Mouse (Mus musculus): ENCODE data around the gene Mmp15.

Mmp15 gene

GRCm38 (mm10) chr8:95352151-95352870 is at the start of gene Mmp15:
Gene Mmp15 (plus strand): TSS chr8:95352268.
- peak; percentile 38 to 65 for DNase-seq

- no peak for DNase-seq
These were observed 49.7 kb upstream of the Mmp15 start for GRCm38 (mm10) chr8:95302410-95302809.

GRCm38 (mm10) chr8:95305526-95305925 is 46.5 kb upstream of the Mmp15 start:
- DNase-seq = no peak

GRCm38 (mm10) chr8:95306431-95306830 is 45.6 kb upstream of the Mmp15 start, which contains the start of gene Cngb1:
Gene Cngb1 (minus strand): TSS chr8:95306585.
- no peak for DNase-seq

- no peak for DNase-seq
These were observed 41.6 kb upstream of the Mmp15 start, which contains the start of gene Tepp for GRCm38 (mm10) chr8:95310342-95310970. Gene Tepp (plus strand): TSS chr8:95310566.

GRCm38 (mm10) chr8:95312836-95313235 is 39.2 kb upstream of the Mmp15 start:
- DNase-seq = no peak

GRCm38 (mm10) chr8:95313857-95314256 is 38.2 kb upstream of the Mmp15 start:
- DNase-seq = no peak

- DNase-seq = no peak
These were observed 37.4 kb upstream of the Mmp15 start for GRCm38 (mm10) chr8:95314707-95315106.

GRCm38 (mm10) chr8:95315350-95315749 is 36.7 kb upstream of the Mmp15 start:
- no peak for DNase-seq

- DNase-seq = peak; percentile 56 to 64
These were observed 31.6 kb upstream of the Mmp15 start for GRCm38 (mm10) chr8:95320224-95321139.

GRCm38 (mm10) chr8:95323201-95323600 is 28.9 kb upstream of the Mmp15 start:
- no peak for DNase-seq

- no peak for DNase-seq
These were observed 27.4 kb upstream of the Mmp15 start for GRCm38 (mm10) chr8:95324646-95325045.

- no peak for DNase-seq
These were observed 25.2 kb upstream of the Mmp15 start for GRCm38 (mm10) chr8:95326822-95327221.

GRCm38 (mm10) chr8:95327866-95328465 is 24.1 kb upstream of the Mmp15 start:
- no peak for DNase-seq

GRCm38 (mm10) chr8:95330367-95330766 is 21.7 kb upstream of the Mmp15 start:
- no peak for DNase-seq

- DNase-seq = no peak
These were observed 20.8 kb upstream of the Mmp15 start for GRCm38 (mm10) chr8:95331156-95331719.

GRCm38 (mm10) chr8:95331720-95332436 is 20.2 kb upstream of the Mmp15 start, which contains the start of the genes Zfp319 and Usb1:
Gene Zfp319 (minus strand): TSS chr8:95331950.
Gene Usb1 (plus strand): TSS chr8:95332284.
- DNase-seq = peak; percentile 89 to 97

GRCm38 (mm10) chr8:95332437-95333199 is 19.4 kb upstream of the Mmp15 start:
- no peak for DNase-seq

GRCm38 (mm10) chr8:95335706-95336105 is 16.4 kb upstream of the Mmp15 start:
- no peak for DNase-seq

GRCm38 (mm10) chr8:95336363-95336762 is 15.7 kb upstream of the Mmp15 start:
- no peak for DNase-seq

- no peak for DNase-seq
These were observed 10.3 kb upstream of the Mmp15 start for GRCm38 (mm10) chr8:95341721-95342120.

All from cerebellum, adult 18-20 months (tissue).